Mouse (Mus musculus) testis, adult 2 months (tissue): Measurements from ENCODE around the gene E330009J07Rik. TPM values are rescaled to one million over a fixed set of nuclear protein-coding genes. Genes with fewer than 3 reads are reported as not detected.

ENCODE experiments used
- H3K27ac ChIP-seq: fragments of 200-500 bp; 2 replicates; pipeline ENCODE4 v1.5.1; 2012; ENCODE audit warnings: low read depth, low read length; ENCODE audit not compliant: control insufficient read depth, insufficient read depth
- H3K27me3 ChIP-seq: fragments of 200-500 bp; 2 replicates; pipeline ENCODE4 v1.6.1; 2012; ENCODE audit warnings: mild to moderate bottlenecking, low read length, moderate library complexity; ENCODE audit not compliant: control insufficient read depth, insufficient read depth
- H3K36me3 ChIP-seq: fragments of 200-500 bp; 2 replicates; pipeline ENCODE4 v1.6.1; 2012; ENCODE audit warnings: mild to moderate bottlenecking, low read length; ENCODE audit not compliant: control insufficient read depth, insufficient read depth
- H3K4me1 ChIP-seq: fragments of 200-500 bp; 2 replicates; pipeline ENCODE4 v1.6.1; 2012; ENCODE audit warnings: low read length; ENCODE audit not compliant: control insufficient read depth, insufficient read depth
- H3K4me3 ChIP-seq: fragments of 200-500 bp; 2 replicates; pipeline ENCODE4 v1.5.1; 2012; ENCODE audit warnings: low read depth, mild to moderate bottlenecking, low read length, moderate library complexity, mixed read lengths; ENCODE audit not compliant: control insufficient read depth
- CTCF ChIP-seq: fragments of 200-500 bp; IDR thresholded peaks from 2 replicates; pipeline ENCODE4 v1.5.1; 2012; ENCODE audit warnings: low read depth, mild to moderate bottlenecking, inconsistent platforms, low read length, moderate library complexity; ENCODE audit not compliant: control insufficient read depth, insufficient read depth, insufficient replicate concordance
- POLR2A ChIP-seq: fragments of 200-500 bp; IDR thresholded peaks from 2 replicates; pipeline ENCODE4 v1.6.1; 2012; ENCODE audit warnings: low read depth, mild to moderate bottlenecking, inconsistent platforms, low read length, moderate library complexity; ENCODE audit not compliant: control insufficient read depth
- polyA plus RNA-seq: library from polyadenylated mRNA; depleted of rRNA; stranded (reverse); fragments of >200 nt; gene quantifications from 2 replicates; pipeline ENCODE4 v1.2.3, GENCODE M21; 2012

The E330009J07Rik gene
- polyA plus RNA-seq, 1 experiment = 1.4 TPM

DNA sequence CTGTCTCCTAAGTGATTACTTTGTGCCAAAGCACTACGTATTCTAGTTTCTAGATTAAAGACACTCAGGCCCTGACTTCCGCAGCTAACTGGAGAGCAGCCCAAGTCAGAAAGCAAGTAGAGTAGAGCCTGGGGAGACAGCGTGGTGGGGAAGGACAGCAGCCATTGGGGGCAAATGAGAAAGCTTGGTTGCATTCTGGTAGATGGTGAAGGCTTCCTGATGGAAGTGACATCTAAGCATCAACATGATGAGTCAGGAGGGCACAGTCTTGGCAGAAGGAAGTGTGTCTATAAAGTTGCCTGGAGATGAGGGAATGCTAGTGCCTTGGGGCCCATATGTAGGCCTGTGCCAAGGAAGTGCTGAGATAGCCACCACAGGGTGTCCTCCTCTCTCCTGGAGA, 22.4 kb downstream of the E330009J07Rik start:
- H3K27me3 ChIP-seq = no peaks in the 10 kb centered on the region
- no peaks in the 10 kb centered on the region for H3K4me1 ChIP-seq
- H3K4me3 ChIP-seq = no peak overlapping the region
- TF ChIP-seq POLR2A = no peak
- no peak for TF ChIP-seq CTCF
- no peak overlapping the region for H3K27ac ChIP-seq
- H3K36me3 ChIP-seq = no peaks in the 10 kb centered on the region

- Histone ChIP-seq H3K27ac (no peak overlapping the region), H3K4me1 (no peaks in the 10 kb centered on the region), H3K27me3 (no peaks in the 10 kb centered on the region), H3K4me3 (no peak overlapping the region), H3K36me3 (no peaks in the 10 kb centered on the region)
- no peak for TF ChIP-seq CTCF
- no peak for TF ChIP-seq POLR2A
Measured at GRCm38 (mm10) chr6:40413046-40413445, 22.9 kb downstream of the E330009J07Rik start.

GRCm38 (mm10) chr6:40411085-40411484, 24.9 kb downstream of the E330009J07Rik start:
- H3K36me3 ChIP-seq = no peaks in the 10 kb centered on the region

DNA sequence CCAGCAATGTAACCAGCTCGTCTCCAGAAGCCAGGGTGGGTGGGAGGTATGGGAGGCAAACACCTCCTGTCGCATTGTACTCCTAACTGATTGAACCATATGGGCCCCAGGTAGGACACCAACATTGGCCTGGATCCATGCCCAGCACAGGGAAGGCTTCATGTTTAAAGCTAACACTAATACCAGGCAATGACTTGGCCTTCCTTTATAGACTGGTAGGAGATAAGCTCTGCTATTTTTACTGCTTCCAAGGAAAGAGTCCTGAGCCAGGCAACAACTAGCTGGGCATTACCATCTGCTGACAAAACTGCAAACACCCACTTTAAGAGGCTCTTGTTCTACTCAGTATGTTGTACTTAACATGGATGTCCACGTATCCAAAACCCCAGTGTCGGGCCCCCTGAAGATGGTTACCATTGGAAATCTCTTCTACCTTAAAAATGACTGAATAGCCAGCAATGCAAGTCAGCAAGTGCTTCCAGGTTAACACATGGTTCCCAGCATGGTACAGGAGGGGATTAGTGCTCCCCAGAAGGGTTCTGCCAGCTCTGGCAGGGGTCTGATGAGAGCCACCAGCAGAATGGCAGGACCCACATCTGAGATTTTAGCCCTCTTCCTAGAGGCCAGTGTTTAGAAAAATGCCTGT, 32.2 kb downstream of the E330009J07Rik start:
- H3K27me3 ChIP-seq = no peaks in the 10 kb centered on the region
- TF ChIP-seq POLR2A = no peak
- TF ChIP-seq CTCF = no peak
- no peak overlapping the region for H3K27ac ChIP-seq
- no peaks in the 10 kb centered on the region; the same call in none of the 2 replicates for H3K36me3 ChIP-seq
- H3K4me3 ChIP-seq = no peak overlapping the region
- no peaks in the 10 kb centered on the region for H3K4me1 ChIP-seq

More at GRCm38 (mm10) chr6:40411085-40411484, 24.9 kb downstream of the E330009J07Rik start:
- no peak overlapping the region for H3K4me3 ChIP-seq
- TF ChIP-seq CTCF (no peak), POLR2A (no peak)
- H3K4me1 ChIP-seq = no peaks in the 10 kb centered on the region
- no peak overlapping the region for H3K27ac ChIP-seq
- no peaks in the 10 kb centered on the region for H3K27me3 ChIP-seq

GRCm38 (mm10) chr6:40402031-40402430, 33.9 kb downstream of the E330009J07Rik start:
- H3K27me3 ChIP-seq = no peaks in the 10 kb centered on the region
- TF ChIP-seq POLR2A (no peak), CTCF (no peak)
- no peaks in the 10 kb centered on the region; the same call in none of the 2 replicates for H3K36me3 ChIP-seq
- H3K4me1 ChIP-seq = no peaks in the 10 kb centered on the region
- H3K27ac ChIP-seq = no peak overlapping the region
- H3K4me3 ChIP-seq = no peak overlapping the region

DNA sequence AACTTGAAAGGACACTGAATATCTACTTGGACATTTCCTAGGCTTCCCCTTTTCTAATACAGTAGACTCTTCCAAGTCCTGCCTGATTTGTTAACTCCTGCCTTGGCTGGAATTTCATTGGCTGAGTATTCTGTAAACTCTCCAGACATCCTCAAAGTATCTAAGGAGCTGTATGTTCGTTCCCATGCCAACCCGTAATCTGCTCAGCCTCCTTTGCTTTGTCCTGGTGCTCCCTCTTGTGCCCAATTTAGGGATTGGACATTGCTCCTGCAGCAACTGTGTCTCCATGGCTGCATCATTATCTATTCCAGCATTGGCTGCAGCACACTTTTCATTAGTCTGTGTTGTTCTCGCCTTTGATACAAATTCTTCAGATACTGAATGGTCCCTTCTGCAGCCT, 42.7 kb downstream of the E330009J07Rik start:
- H3K4me1 ChIP-seq = no peaks in the 10 kb centered on the region
- TF ChIP-seq CTCF (peak; percentile 53; the same call in 1 of the 2 replicates), POLR2A (no peak)
- H3K27me3 ChIP-seq = no peaks in the 10 kb centered on the region
- H3K27ac ChIP-seq = no peak overlapping the region
- no peak overlapping the region for H3K4me3 ChIP-seq
- H3K36me3 ChIP-seq = no peaks in the 10 kb centered on the region

GRCm38 (mm10) chr6:40390975-40391374, 45.0 kb downstream of the E330009J07Rik start:
- no peak overlapping the region for H3K27ac ChIP-seq
- no peak overlapping the region for H3K4me3 ChIP-seq
- no peaks in the 10 kb centered on the region for H3K4me1 ChIP-seq
- no peak for TF ChIP-seq CTCF
- TF ChIP-seq POLR2A = no peak
- H3K27me3 ChIP-seq = no peaks in the 10 kb centered on the region
- no peaks in the 10 kb centered on the region for H3K36me3 ChIP-seq

DNA sequence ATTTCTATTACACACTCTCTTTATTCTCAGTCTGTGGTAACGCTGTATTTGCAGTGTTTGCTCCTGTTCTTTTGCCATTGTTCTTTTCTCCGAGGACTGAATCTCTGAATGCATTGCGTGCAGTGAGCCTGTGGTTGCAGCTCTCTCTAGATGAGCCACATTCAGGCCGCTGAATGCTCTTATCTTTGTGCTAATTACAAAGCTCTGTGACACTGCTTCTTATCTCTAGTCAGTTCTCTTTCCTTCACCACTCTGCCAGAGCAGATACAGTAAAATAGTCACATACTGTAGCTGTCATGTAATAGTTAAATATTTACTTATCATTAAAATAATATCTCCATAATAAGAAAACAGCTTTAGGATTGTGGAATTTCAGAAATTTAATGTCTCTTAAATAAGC, 47.3 kb downstream of the E330009J07Rik start:
- H3K36me3 ChIP-seq = no peaks in the 10 kb centered on the region
- H3K4me1 ChIP-seq = no peaks in the 10 kb centered on the region
- TF ChIP-seq POLR2A = no peak
- no peak for TF ChIP-seq CTCF

More for the DNA sequence above, 47.3 kb downstream of the E330009J07Rik start:
- no peak overlapping the region for H3K27ac ChIP-seq
- no peak overlapping the region for H3K4me3 ChIP-seq
- no peaks in the 10 kb centered on the region for H3K27me3 ChIP-seq
